Mouse (Mus musculus): ENCODE data around the gene Gm10840. TPM values are rescaled to one million over a fixed set of nuclear protein-coding genes. Genes with fewer than 3 reads are reported as not detected.
A peak's percentile ranks its signal among the peaks of the same experiment; 100 is the strongest.
"Not testable (repeated sequence)": the region's sequence is repeated elsewhere in the genome, so short reads cannot be mapped to it uniquely, and the experiment has no call there.

Gene Gm10840
- not detected for total RNA-seq (2021)
- long read RNA-seq, experiment 1, result 0 reads
- long read RNA-seq, experiment 2, result 0 reads

- peak in 1 of 2 experiments; percentile 43 for DNase-seq (ENCODE audit: low spot score in 2 of 2)
These were observed at the start of gene Gm10840, which contains the start of gene Limd2 for GRCm38 (mm10) chr11:106160841-106161721. TSS of gene Gm10840 (plus strand) at chr11:106160850. TSS of gene Limd2 (minus strand) at chr11:106160860.

DNA sequence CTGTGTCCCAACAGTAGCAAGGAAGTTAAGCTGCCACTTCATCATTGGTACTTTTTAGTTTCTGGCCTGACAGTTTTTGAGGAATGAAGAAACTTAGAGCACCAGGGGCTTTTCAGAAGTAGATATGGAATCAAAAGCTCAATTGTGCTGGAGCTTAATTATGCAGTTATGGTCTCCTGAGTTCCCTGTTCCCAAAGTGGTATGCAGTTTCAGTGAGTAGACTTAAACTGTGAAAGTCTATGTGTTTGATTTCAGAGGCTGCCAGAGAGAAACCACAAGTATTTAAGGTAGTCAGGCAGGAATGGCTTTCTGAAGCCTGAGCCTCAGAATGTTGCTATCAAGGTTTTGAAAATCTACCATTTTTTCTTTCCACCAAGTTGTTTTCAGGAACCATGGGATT lies 49.0 kb upstream of the Gm10840 start:
- no peak for DNase-seq (ENCODE audit: low spot score in 2 of 2)

- no peak for DNase-seq (ENCODE audit: low spot score in 2 of 2)
These were observed 38.4 kb upstream of the Gm10840 start for GRCm38 (mm10) chr11:106122221-106122620.

GRCm38 (mm10) chr11:106122736-106123135 lies 37.9 kb upstream of the Gm10840 start:
- DNase-seq (ENCODE audit: low spot score in 2 of 2), result no peak

DNA sequence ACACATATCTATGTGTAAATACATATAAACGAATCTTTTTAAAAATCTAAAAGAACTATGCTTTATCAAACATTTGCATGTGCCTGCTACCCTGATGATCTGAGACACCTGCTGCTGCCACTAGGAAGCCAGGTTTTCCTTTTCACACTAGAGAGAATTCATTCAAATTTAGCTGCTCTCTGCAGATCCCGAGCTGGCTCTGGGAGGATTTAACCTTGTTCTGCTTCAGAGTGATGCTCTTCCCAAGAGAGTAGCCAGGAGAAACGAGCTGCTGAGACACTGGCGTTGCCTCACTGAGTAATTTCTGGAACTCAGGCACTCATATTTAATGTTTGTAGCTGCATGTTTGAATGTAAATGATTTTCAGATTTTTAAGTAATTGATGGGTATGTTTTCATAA lies 35.9 kb upstream of the Gm10840 start:
- no peak for DNase-seq (ENCODE audit: low spot score in 2 of 2)

GRCm38 (mm10) chr11:106125827-106126226 lies 34.8 kb upstream of the Gm10840 start:
- no peak for DNase-seq (ENCODE audit: low spot score in 2 of 2)

GRCm38 (mm10) chr11:106126727-106127373 lies 33.8 kb upstream of the Gm10840 start:
- not testable (repeated sequence) for DNase-seq (ENCODE audit: low spot score in 2 of 2)

- no peak for DNase-seq (ENCODE audit: low spot score in 2 of 2)
These were observed 31.2 kb upstream of the Gm10840 start for GRCm38 (mm10) chr11:106129477-106129876.

DNA sequence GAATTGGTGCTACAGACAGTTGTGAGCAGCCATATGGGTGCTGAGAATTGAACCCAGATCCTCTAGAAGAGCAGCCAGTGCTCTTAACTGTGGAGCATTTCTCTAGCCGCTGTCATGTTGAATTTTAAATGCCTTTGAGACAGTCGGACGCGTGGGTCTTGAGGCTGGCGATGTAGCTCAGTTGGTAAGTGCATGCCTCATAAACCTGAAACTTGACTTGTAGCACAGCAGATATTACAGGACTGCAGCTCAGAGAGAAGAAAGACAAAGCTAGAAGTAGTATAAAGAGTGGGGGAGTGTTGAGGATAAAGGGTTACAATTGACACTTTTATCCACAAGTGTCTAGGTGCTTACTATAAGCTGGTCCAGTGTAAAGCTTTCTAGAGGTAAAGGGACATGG lies 28.1 kb upstream of the Gm10840 start:
- DNase-seq (ENCODE audit: low spot score in 2 of 2), result no peak

DNA sequence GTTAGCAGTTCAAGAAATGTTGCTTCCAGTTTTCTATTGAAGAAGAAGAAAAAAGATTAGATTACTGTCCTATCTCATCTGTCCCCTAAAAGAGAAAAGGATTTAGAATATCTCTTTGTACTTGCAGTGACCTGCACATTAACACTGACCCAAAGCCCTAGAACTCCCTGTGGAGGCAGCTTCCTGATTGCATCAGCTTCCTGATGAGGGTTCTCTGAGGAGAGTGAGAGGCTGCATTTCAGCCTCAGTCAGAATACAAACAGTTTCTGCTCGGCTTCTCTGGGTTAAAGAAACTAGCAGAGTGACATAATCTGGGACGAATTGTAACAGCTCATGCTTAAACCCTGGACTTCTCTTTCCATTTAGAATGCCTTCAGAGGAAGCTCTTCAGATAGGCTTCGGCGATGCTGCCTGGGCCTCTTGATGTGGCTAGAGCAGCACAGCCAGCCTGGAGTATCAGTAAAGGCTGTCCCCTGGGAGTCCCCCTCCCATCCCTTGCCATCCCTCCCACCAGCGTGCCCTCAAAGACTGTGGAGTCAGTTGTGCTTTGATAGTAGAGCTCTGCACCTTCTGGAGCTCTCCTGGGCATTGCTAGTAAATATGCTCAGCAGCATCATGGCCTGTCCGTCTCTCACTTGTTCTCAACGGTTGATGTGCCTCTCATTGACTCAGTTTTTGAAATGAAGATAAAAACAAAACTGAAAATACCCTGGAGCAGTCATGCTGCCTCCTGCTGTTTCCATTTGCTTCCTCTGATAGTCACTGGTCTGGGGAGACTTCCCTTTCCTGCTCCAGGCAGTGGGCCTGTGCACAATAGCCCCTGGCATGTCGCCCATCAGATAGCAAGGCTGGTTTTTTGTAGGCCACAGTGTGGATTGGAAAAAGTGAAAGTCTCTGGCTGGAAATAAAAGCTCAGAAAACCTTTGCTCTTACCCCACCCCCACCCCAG lies 25.8 kb upstream of the Gm10840 start:
- peak in 1 of 2 experiments; percentile 73 for DNase-seq (ENCODE audit: low spot score in 2 of 2)

- no peak for DNase-seq (ENCODE audit: low spot score in 2 of 2)
These were observed 9.4 kb upstream of the Gm10840 start for GRCm38 (mm10) chr11:106151219-106151618.

- DNase-seq (ENCODE audit: low spot score in 2 of 2), result no peak
These were observed 8.5 kb upstream of the Gm10840 start for GRCm38 (mm10) chr11:106152132-106152531.

DNA sequence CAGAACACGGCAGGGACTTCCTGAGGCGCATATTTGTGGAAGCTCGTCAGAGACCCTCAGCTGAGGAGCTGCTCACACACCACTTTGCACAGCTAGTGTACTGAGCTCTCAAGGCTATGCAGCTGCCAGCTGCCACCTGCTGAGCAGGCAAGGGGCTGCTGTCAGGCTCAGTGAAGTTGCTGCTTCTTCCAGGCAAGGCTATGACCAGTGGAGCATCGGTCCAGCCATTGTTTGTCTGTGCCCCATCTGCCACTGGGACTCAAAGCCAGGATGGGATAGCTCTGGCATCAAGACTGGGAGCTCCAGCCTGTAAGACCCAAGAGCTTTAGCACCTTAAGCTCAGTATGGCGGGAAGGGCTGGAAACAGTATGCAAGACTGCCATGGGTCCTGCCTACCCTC lies 6.6 kb upstream of the Gm10840 start:
- no peak for DNase-seq (ENCODE audit: low spot score in 2 of 2)

DNA sequence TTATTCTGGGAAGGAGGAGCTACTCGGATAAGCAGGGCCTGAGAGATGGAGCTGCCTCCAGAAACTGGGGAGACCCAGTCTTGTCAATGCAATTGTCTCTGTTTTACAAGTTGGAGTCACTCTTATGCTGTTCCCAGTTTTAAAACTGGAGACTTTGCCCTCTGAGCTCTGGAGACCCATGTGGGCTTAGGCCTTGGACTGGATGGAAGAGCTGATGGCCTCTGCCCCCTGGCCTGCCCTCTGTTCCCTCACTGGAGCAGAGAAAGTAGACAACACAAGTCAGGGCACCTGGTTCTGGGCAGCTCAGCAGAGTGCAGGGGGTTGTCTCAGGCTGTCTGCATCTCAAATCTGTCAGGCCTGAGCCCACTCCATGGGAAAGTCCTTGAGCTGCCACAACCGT lies 5.9 kb upstream of the Gm10840 start:
- no peak for DNase-seq (ENCODE audit: low spot score in 2 of 2)

DNA sequence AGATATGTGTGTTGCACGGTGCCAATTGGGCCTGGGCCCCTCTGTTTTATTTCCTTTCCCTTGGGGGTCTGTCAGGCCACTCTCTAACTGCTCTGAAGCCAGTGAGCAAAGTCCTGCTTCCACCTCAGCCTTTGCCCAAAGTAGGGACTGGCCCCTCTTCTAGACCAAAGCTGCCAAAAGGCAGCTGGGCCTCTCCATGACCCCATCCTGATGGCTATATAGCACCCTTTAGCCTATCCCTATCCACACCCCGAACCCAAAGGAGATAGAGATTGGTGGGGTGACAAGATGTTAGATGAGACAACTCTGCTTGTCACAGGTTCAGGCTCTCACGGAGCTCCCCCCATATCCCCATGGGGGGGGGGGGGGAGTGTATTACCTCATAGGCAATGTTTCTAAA lies 4.9 kb upstream of the Gm10840 start:
- DNase-seq (ENCODE audit: low spot score in 2 of 2), result no peak

DNA sequence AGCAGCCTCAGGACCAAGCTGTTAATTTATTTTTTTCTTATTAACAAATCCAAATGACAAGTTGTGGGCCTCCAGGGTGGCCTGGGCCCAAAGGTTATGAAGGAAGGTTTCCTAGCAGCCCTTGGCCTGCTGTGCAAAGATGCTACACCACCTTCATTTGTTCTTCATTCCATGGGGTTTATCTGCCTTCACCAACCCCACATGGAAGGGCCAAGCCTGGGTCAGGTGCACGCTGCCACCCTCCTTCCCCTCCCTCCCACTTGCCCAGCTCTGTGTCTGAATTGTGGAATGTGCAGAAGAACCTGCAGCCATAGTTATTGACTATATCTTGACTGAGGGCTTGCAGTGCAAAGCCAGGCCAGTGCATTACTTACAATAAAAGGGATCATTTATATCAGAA lies 4.4 kb upstream of the Gm10840 start:
- no peak for DNase-seq (ENCODE audit: low spot score in 2 of 2)

- DNase-seq (ENCODE audit: low spot score in 2 of 2), result no peak
These were observed 3.5 kb upstream of the Gm10840 start for GRCm38 (mm10) chr11:106157154-106157553.

- peak in 1 of 2 experiments; percentile 21 for DNase-seq (ENCODE audit: low spot score in 2 of 2)
These were observed 2.3 kb upstream of the Gm10840 start for GRCm38 (mm10) chr11:106158081-106158929.

- no peak for DNase-seq (ENCODE audit: low spot score in 2 of 2)
These were observed 1.8 kb upstream of the Gm10840 start for GRCm38 (mm10) chr11:106158930-106159215.

- DNase-seq (ENCODE audit: low spot score in 2 of 2), result peak in 1 of 2 experiments; percentile 41
These were observed 1.3 kb upstream of the Gm10840 start for GRCm38 (mm10) chr11:106159216-106159920.
